In genomic region chr7:25247498-25247897, GRCm38 (mm10) we compare ENCODE assay signal across 8 mouse cellular contexts. TPM values are rescaled to one million over a fixed set of nuclear protein-coding genes. Genes with fewer than 3 reads are reported as not detected.
A peak's percentile ranks its signal among the peaks of the same experiment; 100 is the strongest.
DNase-seq lines count a peak whose midpoint lies in the region; ATAC-seq lines count a peak whose summit lies in the region.

No protein-coding gene starts in this region.

- H3K36me3 ChIP-seq in neural tube, embryonic 11.5 days (ENCODE audit: control insufficient read depth, insufficient read depth, low read length), result peaks cover 7% of the 10 kb centered on the region
- H3K36me3 ChIP-seq in limb, embryonic 15.5 days, result peaks cover 35% of the 10 kb centered on the region
- peaks cover 14% of the 10 kb centered on the region; the same call in 1 of the 2 replicates for H3K36me3 ChIP-seq in stomach, embryonic 16.5 days (ENCODE audit: control insufficient read depth, insufficient read depth, low read length)

- H3K9me3 ChIP-seq in neural tube, embryonic 11.5 days (ENCODE audit: control insufficient read depth, low read length), result no peaks in the 10 kb centered on the region
- no peaks in the 10 kb centered on the region for H3K9me3 ChIP-seq in limb, embryonic 15.5 days
- no peaks in the 10 kb centered on the region for H3K9me3 ChIP-seq in stomach, embryonic 16.5 days (replicated peaks; ENCODE audit: control insufficient read depth, low read length)

- peak overlapping the region; percentile 92 for H3K4me3 ChIP-seq in neural tube, embryonic 11.5 days (ENCODE audit: low read depth, low read length)
- H3K4me3 ChIP-seq in limb, embryonic 15.5 days, result peak overlapping the region; percentile 95
- H3K4me3 ChIP-seq in stomach, embryonic 16.5 days (replicated peaks; ENCODE audit: low read length), result peak overlapping the region; percentile 75

- DNase-seq in cerebellum, adult 9-10 months, result peak; percentile 45
- DNase-seq in cerebellum, adult 9-11 months, result no peak
- DNase-seq in neural tube, embryonic 11.5 days (ENCODE audit: low spot score), result no peak
- DNase-seq in neural tube, embryonic 10.5 days (ENCODE audit: extremely low spot score, low spot score), result no peak
- no peak for DNase-seq in cerebellum, adult 18-20 months
- no peak for DNase-seq in frontal cortex, postnatal 14 days (ENCODE audit: low spot score in 2 of 2)

- H3K27me3 ChIP-seq in neural tube, embryonic 11.5 days (ENCODE audit: control insufficient read depth, insufficient read depth, low read length), result no peaks in the 10 kb centered on the region
- no peaks in the 10 kb centered on the region for H3K27me3 ChIP-seq in limb, embryonic 15.5 days
- H3K27me3 ChIP-seq in stomach, embryonic 16.5 days (ENCODE audit: control insufficient read depth, insufficient read depth, low read length), result no peaks in the 10 kb centered on the region

- ATAC-seq in neural tube, embryonic 11.5 days (ENCODE audit: insufficient read depth, low FRiP score, low TSS enrichment), result no peak
- ATAC-seq in limb, embryonic 15.5 days (ENCODE audit: insufficient number of reproducible peaks, low FRiP score, low TSS enrichment, low read depth), result no peak
- no peak for ATAC-seq in stomach, embryonic 16.5 days (ENCODE audit: insufficient read depth, low FRiP score)

- 36% methylated on average over 3 of the region's 3 CpGs for WGBS in neural tube, embryonic 11.5 days
- WGBS in limb, embryonic 15.5 days, result 10% methylated on average over 3 of the region's 3 CpGs
- 12% methylated on average over 3 of the region's 3 CpGs for WGBS in stomach, embryonic 16.5 days

- H3K9ac ChIP-seq in neural tube, embryonic 11.5 days (ENCODE audit: low read length), result peak overlapping the region; percentile 57
- peak overlapping the region; percentile 88 for H3K9ac ChIP-seq in limb, embryonic 15.5 days
- peak overlapping the region; percentile 89 for H3K9ac ChIP-seq in stomach, embryonic 16.5 days (ENCODE audit: low read length)

- H3K4me1 ChIP-seq in neural tube, embryonic 11.5 days (ENCODE audit: control insufficient read depth, insufficient read depth, low read length), result peaks cover 34% of the 10 kb centered on the region
- H3K4me1 ChIP-seq in limb, embryonic 15.5 days, result peaks cover 65% of the 10 kb centered on the region
- H3K4me1 ChIP-seq in stomach, embryonic 16.5 days (ENCODE audit: control insufficient read depth, insufficient read depth, low read length), result peaks cover 40% of the 10 kb centered on the region

- H3K4me2 ChIP-seq in neural tube, embryonic 11.5 days (ENCODE audit: low read depth), result peak overlapping the region; percentile 92
- peak overlapping the region; percentile 88 for H3K4me2 ChIP-seq in limb, embryonic 15.5 days
- H3K4me2 ChIP-seq in stomach, embryonic 16.5 days (ENCODE audit: low read depth, low read length), result peak overlapping the region; percentile 93

- H3K27ac ChIP-seq in neural tube, embryonic 11.5 days (ENCODE audit: low read depth, low read length), result peak overlapping the region; percentile 78
- H3K27ac ChIP-seq in limb, embryonic 15.5 days, result peak overlapping the region; percentile 99
- peak overlapping the region; percentile 99 for H3K27ac ChIP-seq in stomach, embryonic 16.5 days (ENCODE audit: low read length)

RNA-seq across cellular contexts. Expression of gene Erf, which starts 3.1 kb away (rescaled TPM):
- polyA plus RNA-seq in neural tube, embryonic 11.5 days (2014; fragmentation: Nextera tagmentation; extraction: Ambion mirVana), result 16.2 and 16.7 TPM in 2 replicates
- polyA plus RNA-seq in limb, embryonic 15.5 days (2015; fragmentation: Nextera tagmentation; extraction: Ambion mirVana), result 20.8 and 24.4 TPM in 2 replicates
- polyA plus RNA-seq in stomach, embryonic 16.5 days (2015; fragmentation: Nextera tagmentation; extraction: Ambion mirVana), result 6.9 and 11.0 TPM in 2 replicates

RNA-seq across cellular contexts. Expression of gene Gsk3a, which starts 9.8 kb away (rescaled TPM):
- polyA plus RNA-seq in neural tube, embryonic 11.5 days (2014; fragmentation: Nextera tagmentation; extraction: Ambion mirVana), result 15.9 and 19.7 TPM in 2 replicates
- 8.2 and 10.0 TPM in 2 replicates for polyA plus RNA-seq in limb, embryonic 15.5 days (2015; fragmentation: Nextera tagmentation; extraction: Ambion mirVana)
- 5.7 and 6.3 TPM in 2 replicates for polyA plus RNA-seq in stomach, embryonic 16.5 days (2015; fragmentation: Nextera tagmentation; extraction: Ambion mirVana)

RNA-seq across cellular contexts. Expression of gene Cic, which starts 20.0 kb away (rescaled TPM):
- 30.4 and 38.2 TPM in 2 replicates for polyA plus RNA-seq in neural tube, embryonic 11.5 days (2014; fragmentation: Nextera tagmentation; extraction: Ambion mirVana)
- 40.3 and 42.5 TPM in 2 replicates for polyA plus RNA-seq in limb, embryonic 15.5 days (2015; fragmentation: Nextera tagmentation; extraction: Ambion mirVana)
- polyA plus RNA-seq in stomach, embryonic 16.5 days (2015; fragmentation: Nextera tagmentation; extraction: Ambion mirVana), result 26.7 and 27.4 TPM in 2 replicates

RNA-seq across cellular contexts. Expression of gene Zfp526, which starts 26.3 kb away (rescaled TPM):
- polyA plus RNA-seq in neural tube, embryonic 11.5 days (2014; fragmentation: Nextera tagmentation; extraction: Ambion mirVana), result 3.7 and 3.8 TPM in 2 replicates
- polyA plus RNA-seq in limb, embryonic 15.5 days (2015; fragmentation: Nextera tagmentation; extraction: Ambion mirVana), result 2.7 and 2.8 TPM in 2 replicates
- 2.5 and 2.9 TPM in 2 replicates for polyA plus RNA-seq in stomach, embryonic 16.5 days (2015; fragmentation: Nextera tagmentation; extraction: Ambion mirVana)

RNA-seq across cellular contexts. Expression of gene Dedd2, which starts 27.1 kb away (rescaled TPM):
- 11.0 and 11.6 TPM in 2 replicates for polyA plus RNA-seq in neural tube, embryonic 11.5 days (2014; fragmentation: Nextera tagmentation; extraction: Ambion mirVana)
- 12.2 and 13.6 TPM in 2 replicates for polyA plus RNA-seq in limb, embryonic 15.5 days (2015; fragmentation: Nextera tagmentation; extraction: Ambion mirVana)
- 9.1 and 9.7 TPM in 2 replicates for polyA plus RNA-seq in stomach, embryonic 16.5 days (2015; fragmentation: Nextera tagmentation; extraction: Ambion mirVana)
